Mouse (Mus musculus): Measurements from ENCODE around the gene Slc1a2. TPM values are rescaled to one million over a fixed set of nuclear protein-coding genes. Genes with fewer than 3 reads are reported as not detected.

The Slc1a2 gene
- total RNA-seq, 2 experiments from 2014 or later, result not detected

GRCm38 (mm10) chr2:102804109-102804508 lies 145.7 kb downstream of the Slc1a2 start:
- ATAC-seq (replicated peaks; ENCODE audit: low FRiP score, poor library complexity, severe bottlenecking), result no peak

DNA sequence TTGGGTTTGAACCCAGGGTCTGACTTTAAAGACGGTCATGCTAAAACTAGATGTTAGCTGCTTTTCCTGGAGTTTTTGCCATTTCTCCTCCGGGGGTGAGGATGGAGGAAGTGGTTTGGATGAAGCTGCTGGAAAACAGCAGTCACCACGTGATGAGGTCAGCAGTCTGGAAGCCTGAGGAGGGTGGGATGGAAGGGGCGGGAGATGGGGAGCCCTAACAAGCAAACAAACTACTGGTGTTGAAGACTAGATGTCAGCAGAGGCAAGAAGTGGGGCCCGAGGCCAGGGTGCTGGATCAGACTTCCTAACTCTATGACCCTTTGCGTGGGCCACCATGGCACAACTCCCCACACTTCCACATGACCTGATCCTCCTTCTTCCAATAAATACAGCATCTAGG lies 146.8 kb downstream of the Slc1a2 start:
- no peak for ATAC-seq (replicated peaks; ENCODE audit: low FRiP score, poor library complexity, severe bottlenecking)

DNA sequence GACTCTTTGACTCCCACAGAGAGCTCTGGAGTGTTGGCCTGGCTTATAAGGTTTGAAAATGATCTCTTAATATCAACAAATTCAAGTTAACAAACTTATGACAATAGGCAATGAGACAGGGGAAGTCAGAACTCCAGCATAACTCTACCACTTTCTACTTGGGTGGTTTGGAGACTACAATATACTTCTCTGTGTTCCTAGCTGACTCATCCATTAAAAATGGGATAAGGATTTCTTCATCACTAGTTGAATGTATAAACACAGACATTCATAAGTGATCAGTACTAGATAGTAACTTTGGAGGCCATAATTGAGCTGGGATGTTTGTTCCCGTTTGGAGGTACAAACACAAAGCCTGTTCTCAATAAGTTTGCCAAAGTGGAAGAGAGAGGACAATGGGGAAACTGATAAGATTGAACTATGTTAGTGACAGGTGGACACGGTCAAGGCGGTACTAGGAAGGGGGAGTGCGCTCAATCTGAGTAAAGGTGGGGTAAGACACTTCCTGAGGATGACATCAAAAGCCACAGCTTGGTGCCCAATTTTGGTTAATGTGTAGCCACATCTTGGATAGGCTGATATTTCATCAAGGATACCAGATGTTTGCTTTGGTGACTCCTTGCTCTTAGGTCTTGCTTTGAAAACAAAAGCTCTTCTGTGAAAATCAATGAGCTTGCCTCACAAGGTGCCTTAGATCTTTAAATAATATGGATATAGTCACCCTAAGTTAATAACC lies 147.5 kb downstream of the Slc1a2 start:
- no peak for ATAC-seq (replicated peaks; ENCODE audit: low FRiP score, poor library complexity, severe bottlenecking)

DNA sequence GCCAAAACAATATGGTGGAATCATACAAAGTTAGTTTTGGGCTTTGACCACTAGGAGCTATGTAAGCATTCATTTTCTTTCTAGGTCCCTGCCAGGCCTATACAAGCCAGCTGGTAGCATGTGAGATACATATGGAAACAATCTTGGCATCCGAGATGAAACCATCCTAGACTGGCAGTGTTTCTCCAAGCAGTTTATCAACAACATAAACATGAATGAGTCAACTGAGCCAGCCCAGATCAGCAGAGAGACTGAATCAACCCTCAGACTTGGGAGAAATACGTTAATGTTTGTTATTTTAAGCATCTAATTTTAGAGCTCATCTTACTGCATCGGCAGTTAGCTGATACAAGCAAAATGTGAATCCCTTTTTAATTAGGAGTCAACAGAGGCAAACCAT lies 149.2 kb downstream of the Slc1a2 start:
- no peak for ATAC-seq (replicated peaks; ENCODE audit: low FRiP score, poor library complexity, severe bottlenecking)

DNA sequence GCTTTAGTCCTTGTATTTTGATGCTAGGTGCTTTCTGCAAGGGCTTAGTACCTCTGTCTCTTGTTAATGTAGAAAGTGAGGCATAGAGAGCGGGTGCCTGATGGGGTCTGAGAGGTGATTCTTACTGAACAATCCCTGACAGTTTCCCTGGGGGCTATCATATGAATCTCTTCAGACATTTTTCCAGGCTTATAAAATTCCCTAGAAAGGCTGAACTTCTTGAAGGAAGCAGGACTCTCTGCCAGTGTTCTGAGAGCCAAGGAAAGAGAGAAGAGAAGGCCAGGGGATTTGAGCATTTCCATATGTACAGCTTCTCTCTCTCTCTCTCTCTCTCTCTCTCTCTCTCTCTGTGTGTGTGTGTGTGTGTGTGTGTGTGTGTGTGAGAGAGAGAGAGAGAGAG lies 151.0 kb downstream of the Slc1a2 start:
- ATAC-seq (replicated peaks; ENCODE audit: low FRiP score, poor library complexity, severe bottlenecking), result no peak

DNA sequence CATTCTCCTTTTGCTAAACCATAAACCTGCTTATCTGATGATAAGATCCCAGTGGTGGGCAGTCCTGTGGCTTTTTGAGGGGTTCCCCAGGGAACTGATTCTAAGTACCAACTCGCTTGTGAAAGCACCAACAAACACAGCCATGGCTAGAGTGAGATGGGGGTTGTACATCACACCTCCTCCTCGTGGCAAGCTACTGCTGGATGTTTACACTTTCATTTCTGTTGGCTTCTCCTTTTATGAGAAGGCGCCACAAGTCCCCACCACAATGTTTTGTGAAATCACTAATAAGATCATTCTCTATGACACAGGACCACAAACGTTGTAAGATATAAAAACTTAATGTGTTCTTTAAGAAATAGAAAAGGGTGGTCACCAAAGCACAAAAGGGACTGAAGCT lies 154.3 kb downstream of the Slc1a2 start:
- ATAC-seq (replicated peaks; ENCODE audit: low FRiP score, poor library complexity, severe bottlenecking), result no peak

DNA sequence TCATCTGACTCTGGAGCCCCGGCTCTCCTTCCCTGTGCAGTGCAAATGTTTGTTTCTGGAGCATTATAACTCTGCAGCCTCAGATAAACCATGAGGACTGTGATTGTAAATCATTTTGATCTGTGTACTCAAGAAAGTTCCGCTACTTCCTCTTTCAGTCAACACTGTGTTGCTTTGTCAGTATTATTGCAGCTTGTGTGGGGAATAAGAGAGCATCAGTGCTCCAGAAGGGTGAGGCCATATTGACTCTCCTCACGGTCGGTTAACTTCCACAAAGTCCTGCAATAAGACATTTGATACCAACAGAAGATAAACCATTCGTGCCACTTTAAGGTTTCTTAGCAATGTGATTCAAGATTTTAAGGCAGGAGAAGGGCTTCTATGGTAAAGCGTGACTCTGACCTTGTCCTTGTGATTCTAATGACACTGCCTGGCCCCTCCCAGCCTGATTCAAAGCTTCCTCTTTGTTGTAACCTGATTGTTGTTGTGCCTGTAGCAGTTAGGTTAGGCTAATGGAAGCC lies 156.9 kb downstream of the Slc1a2 start:
- no peak for ATAC-seq (replicated peaks; ENCODE audit: low FRiP score, poor library complexity, severe bottlenecking)

GRCm38 (mm10) chr2:102820225-102820711 lies 161.8 kb downstream of the Slc1a2 start:
- no peak for ATAC-seq (replicated peaks; ENCODE audit: low FRiP score, poor library complexity, severe bottlenecking)

- ATAC-seq (replicated peaks; ENCODE audit: low FRiP score, poor library complexity, severe bottlenecking), result no peak
Measured at GRCm38 (mm10) chr2:102820790-102821189, 162.3 kb downstream of the Slc1a2 start.

DNA sequence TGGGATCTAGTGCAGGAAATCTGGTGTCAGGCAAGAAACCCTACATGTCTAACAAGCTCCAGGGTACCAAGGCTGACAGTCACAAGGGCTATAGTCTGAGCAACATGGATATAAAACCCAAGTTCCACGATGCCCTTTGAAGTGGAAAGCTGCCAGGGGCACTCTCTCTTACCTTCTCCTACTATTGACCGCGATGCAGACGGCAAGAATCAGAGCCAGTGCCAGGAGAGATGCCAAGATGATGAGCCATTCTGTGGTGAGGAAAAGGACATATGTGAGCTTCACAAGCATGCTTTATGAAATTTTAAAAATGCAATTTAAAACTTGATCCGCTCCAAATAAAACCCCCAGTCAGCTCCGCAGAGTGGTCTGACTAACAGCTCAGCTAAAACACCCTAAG lies 163.6 kb downstream of the Slc1a2 start:
- ATAC-seq (replicated peaks; ENCODE audit: low FRiP score, poor library complexity, severe bottlenecking), result no peak

- ATAC-seq (replicated peaks; ENCODE audit: low FRiP score, poor library complexity, severe bottlenecking), result no peak
Measured at GRCm38 (mm10) chr2:102825961-102826633, 167.6 kb downstream of the Slc1a2 start.

DNA sequence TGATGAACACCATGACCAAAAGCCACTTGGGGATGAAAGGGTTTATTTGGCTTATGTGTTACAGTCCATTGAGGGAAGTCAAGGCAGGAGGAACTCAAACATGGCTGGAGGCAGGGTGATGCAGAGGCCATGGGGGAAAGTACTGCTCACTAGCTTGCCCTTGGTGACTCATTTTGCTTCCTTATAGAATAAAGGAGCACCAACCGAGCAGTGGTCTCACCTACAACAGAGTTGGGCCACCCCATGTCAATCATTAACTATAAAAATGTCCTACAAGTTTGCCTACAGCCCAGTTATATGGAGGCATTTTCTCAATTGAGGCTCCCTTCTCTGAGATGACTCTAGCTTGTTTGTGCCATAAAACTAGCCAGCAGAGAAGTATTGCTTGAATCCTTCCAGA lies 169.4 kb downstream of the Slc1a2 start:
- ATAC-seq (replicated peaks; ENCODE audit: low FRiP score, poor library complexity, severe bottlenecking), result no peak

DNA sequence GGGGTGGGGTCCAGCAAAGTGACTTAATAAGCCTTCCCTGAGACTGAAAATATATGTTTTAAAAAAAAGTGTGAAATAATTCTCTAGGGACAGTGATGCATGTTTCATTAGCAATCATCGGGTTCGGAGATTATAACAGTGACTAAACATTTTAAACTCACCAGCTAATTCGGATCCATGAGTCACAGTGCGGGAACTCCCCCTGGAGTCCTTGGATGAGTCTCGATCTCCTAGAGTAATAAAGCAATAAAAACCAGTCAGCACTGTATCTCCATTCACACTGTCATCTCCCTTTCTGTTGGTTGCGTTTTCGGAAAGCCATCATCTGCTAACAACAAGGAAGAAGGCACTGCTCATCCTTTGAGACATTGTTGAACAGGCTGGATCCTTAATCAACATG lies 169.9 kb downstream of the Slc1a2 start:
- no peak for ATAC-seq (replicated peaks; ENCODE audit: low FRiP score, poor library complexity, severe bottlenecking)

- ATAC-seq (replicated peaks; ENCODE audit: low FRiP score, poor library complexity, severe bottlenecking), result peak; percentile 86
Measured at GRCm38 (mm10) chr2:102829201-102829600, 170.7 kb downstream of the Slc1a2 start.

DNA sequence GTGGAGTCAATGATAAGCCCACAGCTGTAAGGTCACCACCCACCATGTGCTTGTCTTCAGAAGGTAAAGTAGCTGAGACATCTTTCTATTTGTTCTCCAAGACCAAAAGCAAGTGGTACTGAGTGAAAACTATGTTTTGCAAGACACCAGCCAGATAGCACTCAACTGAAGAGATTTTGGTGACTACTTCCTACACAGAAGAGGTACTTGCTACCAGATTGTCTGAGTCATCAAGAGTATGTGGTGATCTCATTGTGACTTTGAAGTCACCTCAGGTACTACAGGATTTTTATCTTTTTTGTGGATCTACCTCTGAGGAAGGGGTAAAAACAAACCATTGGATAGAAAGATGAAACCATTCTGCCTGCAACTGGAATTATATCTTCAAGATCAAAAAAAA lies 173.1 kb downstream of the Slc1a2 start:
- no peak for ATAC-seq (replicated peaks; ENCODE audit: low FRiP score, poor library complexity, severe bottlenecking)

DNA sequence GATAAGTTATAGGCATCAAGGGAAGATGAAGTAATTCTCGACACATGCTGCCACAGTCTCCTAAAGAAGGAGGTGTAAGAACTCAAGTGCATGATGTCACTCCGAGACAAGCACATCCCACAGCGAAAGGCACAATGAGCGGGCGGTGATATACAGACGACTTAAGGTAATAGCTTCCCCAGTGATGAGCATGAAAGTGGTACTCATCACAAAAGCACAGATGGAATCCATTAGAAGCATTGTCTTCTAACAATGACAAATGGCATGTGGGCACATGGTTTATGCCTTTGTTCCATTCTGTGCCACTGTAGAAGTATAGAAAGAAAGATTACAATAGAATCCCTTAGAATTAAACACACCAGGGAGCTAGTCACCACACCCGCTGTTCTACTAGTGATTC lies 179.7 kb downstream of the Slc1a2 start:
- ATAC-seq (replicated peaks; ENCODE audit: low FRiP score, poor library complexity, severe bottlenecking), result no peak

Other genes starting within 250 kb of the Slc1a2 start
- not detected in 2 replicates for gene Fjx1, start 206.2 kb upstream of the Slc1a2 start, total RNA-seq (2015; ENCODE audit: low replicate concordance)
- not detected in 2 replicates for gene Fjx1, start 206.2 kb upstream of the Slc1a2 start, total RNA-seq (2017; ENCODE audit: low replicate concordance)
- gene Pamr1, start 108.6 kb upstream of the Slc1a2 start, total RNA-seq (2015; ENCODE audit: low replicate concordance), result not detected in 2 replicates
- not detected in 2 replicates for gene Pamr1, start 108.6 kb upstream of the Slc1a2 start, total RNA-seq (2017; ENCODE audit: low replicate concordance)
- 51.5 and 61.6 TPM in 2 replicates for gene Cd44, start 243.0 kb downstream of the Slc1a2 start, total RNA-seq (2015; ENCODE audit: low replicate concordance)
- 30.2 and 31.8 TPM in 2 replicates for gene Cd44, start 243.0 kb downstream of the Slc1a2 start, total RNA-seq (2017; ENCODE audit: low replicate concordance)

Measured in erythroid progenitor cell, adult 5-6 weeks (primary cell).